Mouse (Mus musculus): ENCODE data around the gene Hexb. TPM values are rescaled to one million over a fixed set of nuclear protein-coding genes. Genes with fewer than 3 reads are reported as not detected.

The Hexb gene
- polyA plus RNA-seq (2017; shearing (Covaris generic)), result 10 to 100 TPM; 65.3 to 71.7 TPM

- ATAC-seq, result peak; percentile 97
These were observed at the start of gene Hexb for GRCm38 (mm10) chr13:97197932-97198562. Gene Hexb, minus strand, starts transcription at chr13:97198357.

- ATAC-seq, result no peak
These were observed 49.6 kb upstream of the Hexb start for GRCm38 (mm10) chr13:97247754-97248153.

GRCm38 (mm10) chr13:97246217-97246616, 48.1 kb upstream of the Hexb start:
- ATAC-seq, result no peak

GRCm38 (mm10) chr13:97245157-97245556, 47.0 kb upstream of the Hexb start:
- ATAC-seq, result no peak

GRCm38 (mm10) chr13:97244712-97245105, 46.6 kb upstream of the Hexb start:
- no peak for ATAC-seq

GRCm38 (mm10) chr13:97243962-97244711, 46.0 kb upstream of the Hexb start:
- no peak for ATAC-seq

- no peak for ATAC-seq
These were observed 44.6 kb upstream of the Hexb start for GRCm38 (mm10) chr13:97242716-97243115.

- no peak for ATAC-seq
These were observed 43.7 kb upstream of the Hexb start for GRCm38 (mm10) chr13:97241787-97242280.

- ATAC-seq, result peak; percentile 83
These were observed 43.0 kb upstream of the Hexb start, which contains the start of gene Enc1 for GRCm38 (mm10) chr13:97240965-97241786. Gene Enc1, plus strand, starts transcription at chr13:97241105.

- peak; percentile 6 for ATAC-seq
These were observed 42.3 kb upstream of the Hexb start for GRCm38 (mm10) chr13:97240279-97240964.

GRCm38 (mm10) chr13:97239343-97240180, 41.4 kb upstream of the Hexb start:
- ATAC-seq, result peak; percentile 36

GRCm38 (mm10) chr13:97238181-97238981, 40.2 kb upstream of the Hexb start:
- peak; percentile 5 for ATAC-seq

GRCm38 (mm10) chr13:97237700-97238099, 39.5 kb upstream of the Hexb start:
- ATAC-seq, result no peak

GRCm38 (mm10) chr13:97235911-97236310, 37.8 kb upstream of the Hexb start:
- no peak for ATAC-seq

GRCm38 (mm10) chr13:97234785-97235417, 36.7 kb upstream of the Hexb start:
- peak; percentile 79 for ATAC-seq

GRCm38 (mm10) chr13:97233092-97233491, 34.9 kb upstream of the Hexb start:
- ATAC-seq, result no peak

- no peak for ATAC-seq
These were observed 31.9 kb upstream of the Hexb start for GRCm38 (mm10) chr13:97230101-97230500.

- ATAC-seq, result no peak
These were observed 29.6 kb upstream of the Hexb start for GRCm38 (mm10) chr13:97227795-97228194.

GRCm38 (mm10) chr13:97225130-97225529, 27.0 kb upstream of the Hexb start:
- no peak for ATAC-seq

All from CD4-positive, CD25-positive, alpha-beta regulatory T cell, adult 4 months (primary cell).